Mouse (Mus musculus) MN1 (cell line): Measurements from ENCODE around the gene Ptpn7.
"Not testable (repeated sequence)": the region's sequence is repeated elsewhere in the genome, so short reads cannot be mapped to it uniquely, and the experiment has no call there.

Experiments
- DNase-seq: peaks from one replicate; pipeline ENCODE4 v3.0.0-alpha.2; 2016; ENCODE audit warnings: low spot score

The Ptpn7 gene

GRCm38 (mm10) chr1:135186427-135186826 lies 53.9 kb downstream of the Ptpn7 start:
- no peak for DNase-seq

GRCm38 (mm10) chr1:135187016-135187415 lies 54.5 kb downstream of the Ptpn7 start:
- not testable (repeated sequence) for DNase-seq

GRCm38 (mm10) chr1:135188197-135188596 lies 55.7 kb downstream of the Ptpn7 start:
- DNase-seq = peak; percentile 59

- DNase-seq = no peak
These were observed 56.7 kb downstream of the Ptpn7 start for GRCm38 (mm10) chr1:135189186-135189585.

GRCm38 (mm10) chr1:135194335-135194734 lies 61.8 kb downstream of the Ptpn7 start:
- not testable (repeated sequence) for DNase-seq
